Mouse (Mus musculus): ENCODE results near the gene Rell1. TPM values are rescaled to one million over a fixed set of nuclear protein-coding genes. Genes with fewer than 3 reads are reported as not detected.
"Not testable (repeated sequence)": the region's sequence is repeated elsewhere in the genome, so short reads cannot be mapped to it uniquely, and the experiment has no call there.

Rell1 gene
- polyA plus RNA-seq, 1 experiment from 2014 or later, result 13.7 TPM

- 88% methylated on average over 10 of the region's 10 CpGs for WGBS
- H3K4me2 ChIP-seq (replicated peaks; ENCODE audit: low read depth, low read length), result no peak overlapping the region
- no peaks in the 10 kb centered on the region for H3K27me3 ChIP-seq (ENCODE audit: control insufficient read depth, insufficient read depth, low read length)
- no peak overlapping the region for H3K4me3 ChIP-seq (ENCODE audit: low read length)
- no peaks in the 10 kb centered on the region for H3K36me3 ChIP-seq (ENCODE audit: control insufficient read depth, insufficient read depth, low read length)
- no peak overlapping the region for H3K9ac ChIP-seq (ENCODE audit: low read depth, low read length)
- no peak overlapping the region for H3K27ac ChIP-seq (ENCODE audit: low read depth, low read length)
- H3K9me3 ChIP-seq (ENCODE audit: control insufficient read depth, low read length), result no peaks in the 10 kb centered on the region
- no peak for ATAC-seq (ENCODE audit: low FRiP score, low TSS enrichment)
- no peaks in the 10 kb centered on the region for H3K4me1 ChIP-seq (ENCODE audit: control insufficient read depth, insufficient read depth, low read length)
Measured at GRCm38 (mm10) chr5:63916457-63917139, 52.1 kb downstream of the Rell1 start.

- 63% methylated on average over 1 of the region's 1 CpGs for WGBS
- Histone ChIP-seq H3K9me3 (ENCODE audit: control insufficient read depth, low read length) (no peaks in the 10 kb centered on the region), H3K27ac (ENCODE audit: low read depth, low read length) (no peak overlapping the region), H3K4me2 (replicated peaks; ENCODE audit: low read depth, low read length) (no peak overlapping the region), H3K4me1 (ENCODE audit: control insufficient read depth, insufficient read depth, low read length) (no peaks in the 10 kb centered on the region), H3K27me3 (ENCODE audit: control insufficient read depth, insufficient read depth, low read length) (no peaks in the 10 kb centered on the region), H3K36me3 (ENCODE audit: control insufficient read depth, insufficient read depth, low read length) (no peaks in the 10 kb centered on the region), H3K9ac (ENCODE audit: low read depth, low read length) (no peak overlapping the region), H3K4me3 (ENCODE audit: low read length) (no peak overlapping the region)
- ATAC-seq (ENCODE audit: low FRiP score, low TSS enrichment), result no peak
Measured at GRCm38 (mm10) chr5:63914896-63915295, 53.8 kb downstream of the Rell1 start.

GRCm38 (mm10) chr5:63910171-63910960 lies 58.3 kb downstream of the Rell1 start:
- WGBS, result 91% methylated on average over 10 of the region's 10 CpGs
- Histone ChIP-seq H3K27me3 (ENCODE audit: control insufficient read depth, insufficient read depth, low read length) (no peaks in the 10 kb centered on the region), H3K9ac (ENCODE audit: low read depth, low read length) (no peak overlapping the region), H3K4me3 (ENCODE audit: low read length) (no peak overlapping the region), H3K27ac (ENCODE audit: low read depth, low read length) (no peak overlapping the region), H3K36me3 (ENCODE audit: control insufficient read depth, insufficient read depth, low read length) (no peaks in the 10 kb centered on the region), H3K4me2 (replicated peaks; ENCODE audit: low read depth, low read length) (no peak overlapping the region), H3K9me3 (ENCODE audit: control insufficient read depth, low read length) (no peaks in the 10 kb centered on the region), H3K4me1 (ENCODE audit: control insufficient read depth, insufficient read depth, low read length) (no peaks in the 10 kb centered on the region)
- no peak for ATAC-seq (ENCODE audit: low FRiP score, low TSS enrichment)

- Histone ChIP-seq H3K9me3 (ENCODE audit: control insufficient read depth, low read length) (no peaks in the 10 kb centered on the region), H3K27me3 (ENCODE audit: control insufficient read depth, insufficient read depth, low read length) (no peaks in the 10 kb centered on the region), H3K4me1 (ENCODE audit: control insufficient read depth, insufficient read depth, low read length) (no peaks in the 10 kb centered on the region), H3K27ac (ENCODE audit: low read depth, low read length) (no peak overlapping the region), H3K9ac (ENCODE audit: low read depth, low read length) (no peak overlapping the region), H3K36me3 (ENCODE audit: control insufficient read depth, insufficient read depth, low read length) (no peaks in the 10 kb centered on the region), H3K4me3 (ENCODE audit: low read length) (no peak overlapping the region), H3K4me2 (replicated peaks; ENCODE audit: low read depth, low read length) (no peak overlapping the region)
- ATAC-seq (ENCODE audit: low FRiP score, low TSS enrichment), result no peak
- WGBS, result 33% methylated on average over 4 of the region's 4 CpGs
Measured at GRCm38 (mm10) chr5:63907513-63907912, 61.2 kb downstream of the Rell1 start.

- Histone ChIP-seq H3K27ac (ENCODE audit: low read depth, low read length) (no peak overlapping the region), H3K4me2 (replicated peaks; ENCODE audit: low read depth, low read length) (peak overlapping the region; percentile 17; the same call in 1 of the 2 replicates), H3K36me3 (ENCODE audit: control insufficient read depth, insufficient read depth, low read length) (no peaks in the 10 kb centered on the region), H3K4me3 (ENCODE audit: low read length) (no peak overlapping the region), H3K9ac (ENCODE audit: low read depth, low read length) (no peak overlapping the region), H3K4me1 (ENCODE audit: control insufficient read depth, insufficient read depth, low read length) (no peaks in the 10 kb centered on the region), H3K27me3 (ENCODE audit: control insufficient read depth, insufficient read depth, low read length) (no peaks in the 10 kb centered on the region), H3K9me3 (ENCODE audit: control insufficient read depth, low read length) (no peaks in the 10 kb centered on the region)
- WGBS, result 40% methylated on average over 13 of the region's 13 CpGs
- peak; percentile 48; the same call in 1 of the 2 replicates for ATAC-seq (ENCODE audit: low FRiP score, low TSS enrichment)
Measured at GRCm38 (mm10) chr5:63906149-63907093, 62.3 kb downstream of the Rell1 start.

- Histone ChIP-seq H3K27ac (ENCODE audit: low read depth, low read length) (no peak overlapping the region; the same call in 1 of the 2 replicates), H3K36me3 (ENCODE audit: control insufficient read depth, insufficient read depth, low read length) (no peaks in the 10 kb centered on the region), H3K9ac (ENCODE audit: low read depth, low read length) (no peak overlapping the region), H3K9me3 (ENCODE audit: control insufficient read depth, low read length) (no peaks in the 10 kb centered on the region), H3K4me3 (ENCODE audit: low read length) (no peak overlapping the region), H3K4me2 (replicated peaks; ENCODE audit: low read depth, low read length) (no peak overlapping the region), H3K4me1 (ENCODE audit: control insufficient read depth, insufficient read depth, low read length) (no peaks in the 10 kb centered on the region), H3K27me3 (ENCODE audit: control insufficient read depth, insufficient read depth, low read length) (no peaks in the 10 kb centered on the region)
- no peak for ATAC-seq (ENCODE audit: low FRiP score, low TSS enrichment)
- WGBS, result 72% methylated on average over 3 of the region's 3 CpGs
Measured at GRCm38 (mm10) chr5:63903329-63903728, 65.4 kb downstream of the Rell1 start.

GRCm38 (mm10) chr5:63897820-63898110 lies 70.9 kb downstream of the Rell1 start:
- Histone ChIP-seq H3K36me3 (ENCODE audit: control insufficient read depth, insufficient read depth, low read length) (no peaks in the 10 kb centered on the region), H3K4me1 (ENCODE audit: control insufficient read depth, insufficient read depth, low read length) (no peaks in the 10 kb centered on the region), H3K9ac (ENCODE audit: low read depth, low read length) (no peak overlapping the region), H3K4me3 (ENCODE audit: low read length) (no peak overlapping the region), H3K4me2 (replicated peaks; ENCODE audit: low read depth, low read length) (no peak overlapping the region), H3K27me3 (ENCODE audit: control insufficient read depth, insufficient read depth, low read length) (no peaks in the 10 kb centered on the region), H3K27ac (ENCODE audit: low read depth, low read length) (no peak overlapping the region), H3K9me3 (ENCODE audit: control insufficient read depth, low read length) (no peaks in the 10 kb centered on the region)
- 77% methylated on average over 3 of the region's 3 CpGs for WGBS
- no peak for ATAC-seq (ENCODE audit: low FRiP score, low TSS enrichment)

GRCm38 (mm10) chr5:63897001-63897819 lies 71.5 kb downstream of the Rell1 start:
- not testable (repeated sequence) for H3K9ac ChIP-seq (ENCODE audit: low read depth, low read length); H3K9me3 ChIP-seq (ENCODE audit: control insufficient read depth, low read length); H3K4me2 ChIP-seq (replicated peaks; ENCODE audit: low read depth, low read length); H3K27ac ChIP-seq (ENCODE audit: low read depth, low read length); H3K36me3 ChIP-seq (ENCODE audit: control insufficient read depth, insufficient read depth, low read length); H3K27me3 ChIP-seq (ENCODE audit: control insufficient read depth, insufficient read depth, low read length); ATAC-seq (ENCODE audit: low FRiP score, low TSS enrichment); H3K4me1 ChIP-seq (ENCODE audit: control insufficient read depth, insufficient read depth, low read length); H3K4me3 ChIP-seq (ENCODE audit: low read length)
- 91% methylated on average over 5 of the region's 5 CpGs for WGBS
